Mouse (Mus musculus) kidney, postnatal 0 days (tissue): ENCODE data around the gene Tnr. TPM values are rescaled to one million over a fixed set of nuclear protein-coding genes. Genes with fewer than 3 reads are reported as not detected.

Source experiments
- ATAC-seq: fragments of 200-750 bp; cut with Nextera tagmentation; replicated peaks from 2 replicates; pipeline ENCODE4 v1.8.0; 2017; ENCODE audit warnings: low read depth, moderate number of reproducible peaks, moderate TSS enrichment, moderate library complexity; ENCODE audit not compliant: low FRiP score
- DNase-seq: peaks from one replicate; pipeline ENCODE4 v3.0.0-alpha.2; 2016; ENCODE audit warnings: low spot score
- H3K27ac ChIP-seq: fragments of 300-500 bp; sonication (generic); 2 replicates; pipeline ENCODE4 v1.5.1; 2014; ENCODE audit warnings: mild to moderate bottlenecking
- H3K27me3 ChIP-seq: fragments of 300-500 bp; sonication (generic); 2 replicates; pipeline ENCODE4 v1.6.1; 2014; ENCODE audit warnings: low read length, mixed read lengths; ENCODE audit not compliant: insufficient read depth
- H3K36me3 ChIP-seq: fragments of 300-500 bp; sonication (generic); 2 replicates; pipeline ENCODE4 v1.6.1; 2014; ENCODE audit warnings: low read length, mixed read lengths; ENCODE audit not compliant: insufficient read depth
- H3K4me1 ChIP-seq: fragments of 300-500 bp; sonication (generic); replicated peaks from 2 replicates; pipeline ENCODE4 v1.6.1; 2014; ENCODE audit warnings: antibody characterized with exemption, low read length, mixed read lengths; ENCODE audit not compliant: insufficient read depth
- H3K4me2 ChIP-seq: fragments of 300-500 bp; sonication (generic); 2 replicates; pipeline ENCODE4 v1.6.1; 2014; ENCODE audit warnings: mild to moderate bottlenecking, low read length, moderate library complexity, mixed read lengths
- H3K4me3 ChIP-seq: fragments of 300-500 bp; sonication (generic); replicated peaks from 2 replicates; pipeline ENCODE4 v1.5.1; 2014; ENCODE audit warnings: low read depth, low read length
- H3K9ac ChIP-seq: fragments of 300-500 bp; sonication (generic); 2 replicates; pipeline ENCODE4 v1.6.1; 2014; ENCODE audit warnings: low read depth, low read length
- H3K9me3 ChIP-seq: fragments of 300-500 bp; sonication (generic); replicated peaks from 2 replicates; pipeline ENCODE4 v1.6.1; 2016; ENCODE audit warnings: low read length, inconsistent platforms, mixed read lengths
- CTCF ChIP-seq: IDR thresholded peaks from 2 replicates; pipeline ENCODE4 v1.5.1; 2016; ENCODE audit warnings: antibody characterized with exemption, low read depth, mild to moderate bottlenecking, moderate library complexity
- WGBS: fragments of 180-500 bp; shearing (Covaris S2); extraction: QIAGEN DNeasy Blood & Tissue Kit; methylation state at CpG from one replicate; pipeline ENCODE4 v1.1.7; 2014; 5-methylcytosine and 5-hydroxymethylcytosine counted together
- polyA plus RNA-seq: library from polyadenylated mRNA; unstranded; fragments of >200 nt; fragmentation: Nextera tagmentation; extraction: Ambion mirVana; gene quantifications from 2 replicates; pipeline ENCODE4 v1.2.1, GENCODE M21; 2015

Tnr gene
- polyA plus RNA-seq, 1 experiment from 2014 or later, result not detected

DNA sequence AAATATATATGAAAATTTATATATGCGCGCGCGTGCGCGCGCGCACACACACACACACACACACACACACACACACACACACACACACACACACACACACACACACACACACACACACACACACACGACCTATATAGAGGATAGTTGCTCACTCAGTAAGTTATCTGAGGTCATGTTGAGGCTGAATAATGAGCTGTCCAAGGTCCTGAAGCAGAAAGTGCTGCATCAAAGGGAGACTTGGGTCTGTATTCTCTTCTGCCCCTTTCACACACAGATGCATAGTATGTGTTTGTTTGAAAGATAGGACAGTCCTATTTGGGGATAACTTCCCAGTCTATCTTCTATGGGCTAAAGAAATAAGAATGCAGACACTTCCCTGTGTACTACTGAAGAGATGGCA is 178.5 kb downstream of the Tnr start:
- DNase-seq (peak; percentile 74), ATAC-seq (no peak)
- Histone ChIP-seq H3K36me3 (no peaks in the 10 kb centered on the region), H3K4me2 (no peak overlapping the region), H3K4me1 (no peaks in the 10 kb centered on the region), H3K9ac (no peak overlapping the region), H3K4me3 (no peak overlapping the region), H3K27me3 (no peaks in the 10 kb centered on the region), H3K27ac (no peak overlapping the region), H3K9me3 (no peaks in the 10 kb centered on the region)
- TF ChIP-seq CTCF, result no peak
- WGBS, result 84% methylated on average over 9 of the region's 9 CpGs

DNA sequence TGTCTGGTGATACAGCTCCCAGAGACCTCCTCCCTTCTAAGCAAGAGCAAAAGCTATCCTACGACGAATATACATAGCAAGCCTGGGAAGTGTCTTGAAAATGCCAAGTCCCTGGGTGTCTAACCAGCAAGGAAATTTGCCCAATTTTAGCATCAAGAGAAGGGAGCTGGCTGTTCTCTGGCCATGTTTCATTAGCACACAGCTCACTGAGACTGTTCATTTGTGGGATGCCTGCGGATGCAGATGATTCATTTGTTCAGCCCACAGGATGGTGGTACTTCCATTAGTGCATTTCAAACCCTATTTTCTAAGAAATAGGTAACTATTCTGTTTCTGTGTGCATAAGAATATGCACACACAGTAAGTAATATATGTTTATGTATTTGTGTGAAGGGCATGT is 181.4 kb downstream of the Tnr start:
- no peak for TF ChIP-seq CTCF
- 92% methylated on average over 3 of the region's 3 CpGs for WGBS
- no peaks in the 10 kb centered on the region for H3K27me3 ChIP-seq

DNA sequence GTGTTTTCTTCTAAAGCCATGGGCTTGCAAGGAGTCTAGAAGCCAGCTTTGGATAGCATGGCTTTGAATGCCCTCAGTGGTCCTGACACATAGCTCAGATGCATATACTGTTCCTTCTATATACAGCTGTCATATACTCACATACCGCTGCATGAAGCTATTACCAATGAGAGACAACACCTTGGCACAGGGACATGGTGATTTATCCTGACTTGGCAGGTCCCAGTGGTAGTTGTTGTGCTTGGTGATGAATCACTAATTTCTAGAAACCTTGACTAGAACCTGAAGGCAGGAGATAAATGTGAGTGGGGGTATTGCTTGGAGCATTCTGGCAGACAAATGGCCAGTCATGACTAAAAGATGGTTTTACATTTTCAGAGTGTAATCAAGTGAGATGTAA is 192.7 kb downstream of the Tnr start:
- Histone ChIP-seq H3K9ac (no peak overlapping the region), H3K27ac (no peak overlapping the region), H3K36me3 (no peaks in the 10 kb centered on the region), H3K4me2 (no peak overlapping the region), H3K4me1 (no peaks in the 10 kb centered on the region), H3K9me3 (no peaks in the 10 kb centered on the region), H3K27me3 (no peaks in the 10 kb centered on the region), H3K4me3 (no peak overlapping the region)
- TF ChIP-seq CTCF, result no peak
- DNase-seq, result no peak
- WGBS, result 92% methylated on average over 1 of the region's 1 CpGs
- ATAC-seq, result no peak

More for the DNA sequence above, 181.4 kb downstream of the Tnr start:
- Histone ChIP-seq H3K4me2 (no peak overlapping the region), H3K27ac (no peak overlapping the region), H3K4me1 (no peaks in the 10 kb centered on the region), H3K36me3 (no peaks in the 10 kb centered on the region), H3K9me3 (no peaks in the 10 kb centered on the region), H3K9ac (no peak overlapping the region), H3K4me3 (no peak overlapping the region)
- DNase-seq (no peak), ATAC-seq (no peak)

DNA sequence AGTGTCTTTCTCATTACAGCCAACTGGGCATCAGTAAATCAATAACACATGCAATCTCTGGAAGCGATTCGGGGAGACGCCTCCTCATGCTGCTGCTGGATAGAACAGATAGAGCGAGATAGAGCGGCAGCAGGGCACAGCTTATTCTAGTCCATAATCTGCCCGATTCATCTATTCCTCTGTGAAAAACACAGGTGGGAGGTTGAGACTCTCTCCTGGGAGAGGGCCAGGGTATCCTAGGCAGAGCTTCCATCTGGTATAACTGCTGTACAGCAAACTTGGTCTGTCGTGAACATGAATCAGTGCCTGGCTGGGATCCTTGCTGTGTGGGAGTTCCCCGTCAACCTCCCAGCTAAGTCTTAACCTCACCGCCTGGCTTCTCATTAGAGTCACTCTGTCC is 193.4 kb downstream of the Tnr start:
- no peak for ATAC-seq
- Histone ChIP-seq H3K4me2 (no peak overlapping the region), H3K36me3 (no peaks in the 10 kb centered on the region), H3K9ac (no peak overlapping the region), H3K27me3 (no peaks in the 10 kb centered on the region), H3K9me3 (no peaks in the 10 kb centered on the region), H3K4me1 (no peaks in the 10 kb centered on the region), H3K27ac (no peak overlapping the region), H3K4me3 (no peak overlapping the region)
- no peak for TF ChIP-seq CTCF
- WGBS, result 41% methylated on average over 9 of the region's 9 CpGs
- DNase-seq, result peak; percentile 54

DNA sequence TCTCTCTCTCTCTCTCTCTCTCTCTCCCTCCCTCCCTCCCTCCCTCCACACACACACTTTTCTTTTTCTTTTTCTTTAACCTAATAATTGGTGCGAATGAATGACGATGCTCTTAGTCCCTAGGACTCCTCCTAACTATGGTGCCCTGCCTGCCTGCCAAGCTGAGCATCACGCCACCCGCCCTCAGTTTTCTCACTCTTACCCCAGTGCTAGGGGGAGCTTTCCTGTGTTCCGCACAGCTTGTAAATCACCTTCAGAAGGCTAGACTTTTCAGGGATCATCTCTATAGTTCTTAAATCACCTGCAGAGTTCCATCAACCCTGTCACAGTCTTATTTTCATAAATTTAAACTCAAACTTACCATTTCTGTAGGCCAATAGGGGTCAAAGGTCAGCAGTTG is 200.2 kb downstream of the Tnr start:
- Histone ChIP-seq H3K27me3 (no peaks in the 10 kb centered on the region), H3K36me3 (no peaks in the 10 kb centered on the region), H3K9me3 (no peaks in the 10 kb centered on the region), H3K4me3 (no peak overlapping the region), H3K9ac (no peak overlapping the region), H3K27ac (no peak overlapping the region), H3K4me1 (no peaks in the 10 kb centered on the region), H3K4me2 (no peak overlapping the region)
- 87% methylated on average over 5 of the region's 5 CpGs for WGBS
- no peak for DNase-seq
- TF ChIP-seq CTCF, result no peak
- no peak for ATAC-seq

DNA sequence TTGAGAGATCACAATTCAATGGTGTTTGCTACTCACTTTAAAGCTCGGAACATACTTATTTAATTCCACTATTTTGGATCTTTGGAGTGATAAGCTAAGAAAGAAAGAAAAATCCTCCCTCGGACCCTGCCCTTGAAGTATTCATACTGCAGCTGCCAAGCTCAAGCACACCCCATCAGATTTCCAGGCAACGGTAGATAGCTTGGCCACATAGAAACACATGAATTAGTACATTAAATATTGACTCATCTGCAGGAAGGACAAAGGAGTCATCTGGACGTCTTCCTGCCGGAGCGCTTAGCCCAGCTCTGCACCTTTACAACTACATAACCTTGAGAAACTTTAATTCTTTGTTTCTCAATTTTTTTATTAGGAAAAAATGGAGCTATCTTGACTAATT is 205.7 kb downstream of the Tnr start:
- no peak for ATAC-seq
- H3K4me2 ChIP-seq, result no peak overlapping the region
- H3K9ac ChIP-seq, result no peak overlapping the region
- 86% methylated on average over 6 of the region's 6 CpGs for WGBS
- no peak overlapping the region for H3K27ac ChIP-seq
- TF ChIP-seq CTCF, result no peak
- H3K36me3 ChIP-seq, result no peaks in the 10 kb centered on the region
- H3K4me3 ChIP-seq, result no peak overlapping the region
- H3K27me3 ChIP-seq, result no peaks in the 10 kb centered on the region
- no peaks in the 10 kb centered on the region for H3K9me3 ChIP-seq
- DNase-seq, result no peak
- no peaks in the 10 kb centered on the region for H3K4me1 ChIP-seq

DNA sequence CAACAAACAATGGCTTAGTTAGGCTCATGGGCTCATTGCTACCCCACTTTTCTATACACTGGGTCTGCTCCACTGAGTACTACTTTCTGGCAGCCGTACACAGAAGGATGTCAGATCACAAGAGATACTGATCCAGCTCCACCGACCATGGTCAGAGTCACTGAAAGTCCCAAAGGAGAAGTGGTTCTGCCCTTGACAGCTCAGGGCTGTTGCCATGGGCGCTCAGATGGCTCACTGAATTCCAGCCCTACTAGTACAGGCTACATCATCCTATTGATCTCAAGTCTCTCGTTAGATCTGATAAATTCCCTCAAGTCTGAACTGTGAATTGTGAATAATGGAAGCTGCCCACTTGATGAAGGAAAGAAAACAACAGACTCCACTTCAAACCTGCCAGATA is 207.3 kb downstream of the Tnr start:
- H3K27me3 ChIP-seq, result no peaks in the 10 kb centered on the region
- H3K4me3 ChIP-seq, result no peak overlapping the region
- TF ChIP-seq CTCF, result no peak
- ATAC-seq (no peak), DNase-seq (no peak)
- no peak overlapping the region for H3K27ac ChIP-seq
- H3K36me3 ChIP-seq, result no peaks in the 10 kb centered on the region
- H3K9ac ChIP-seq, result no peak overlapping the region
- H3K4me1 ChIP-seq, result no peaks in the 10 kb centered on the region
- WGBS, result 65% methylated on average over 4 of the region's 4 CpGs
- H3K4me2 ChIP-seq, result no peak overlapping the region
- H3K9me3 ChIP-seq, result no peaks in the 10 kb centered on the region
